Mouse (Mus musculus) embryonic fibroblast, embryonic 13.5 days (primary cell): ENCODE measurements at regions not wholly inside any gene's neighbourhood (a gene's known extent, or its start where the extent isn't known, plus 50 kb on each side); places are given as distances from the start of the nearest gene placed in this dataset.

Experiments used
- CTCF ChIP-seq: IDR thresholded peaks from 2 replicates; pipeline ENCODE4 v1.5.1; 2011; ENCODE audit warnings: mild to moderate bottlenecking, control low read depth, low read length, moderate library complexity, borderline replicate concordance; ENCODE audit not compliant: insufficient read depth
- POLR2A ChIP-seq: IDR thresholded peaks from 2 replicates; pipeline ENCODE4 v1.6.1; 2011; ENCODE audit warnings: low read depth, mild to moderate bottlenecking, control low read depth, low read length, moderate library complexity

- TF ChIP-seq POLR2A (no peak), CTCF (no peak)
Measured at GRCm38 (mm10) chr16:5316271-5316670, 60.5 kb upstream of the Eef2kmt start.
